Mouse (Mus musculus) CH12.LX (cell line): Measurements from ENCODE around the gene Trp53bp2. TPM values are rescaled to one million over a fixed set of nuclear protein-coding genes. Genes with fewer than 3 reads are reported as not detected.

Source experiments
- DNase-seq: peaks from one replicate; pipeline ENCODE4 v3.0.0-alpha.2; 2013; ENCODE audit errors: extremely low read depth
- H3K27ac ChIP-seq: 2 replicates; pipeline ENCODE4 v1.5.1; 2012; ENCODE audit warnings: low read depth, mild to moderate bottlenecking, control low read depth, moderate library complexity; ENCODE audit not compliant: insufficient read depth
- H3K27me3 ChIP-seq: replicated peaks from 2 replicates; pipeline ENCODE3; 2012; ENCODE audit warnings: inconsistent platforms
- H3K36me3 ChIP-seq, 2 experiments: replicated peaks in 1 of 2; 2 replicates each; pipeline versions ENCODE3 to v1.6.1; 2012; ENCODE audit warnings: inconsistent platforms in 1 of 2, low read length in 1 of 2, mild to moderate bottlenecking in 1 of 2, mixed read lengths in 1 of 2, moderate library complexity in 1 of 2; ENCODE audit not compliant: control insufficient read depth in 1 of 2, insufficient read depth in 1 of 2
- H3K4me1 ChIP-seq, 2 experiments: 2 replicates each; pipeline ENCODE4 v1.6.1; 2012; ENCODE audit warnings: inconsistent platforms in 1 of 2, moderate library complexity in 1 of 2; ENCODE audit not compliant: insufficient read depth in 2 of 2, control insufficient read depth in 1 of 2
- H3K4me2 ChIP-seq: 2 replicates; pipeline ENCODE4 v1.6.1; 2012; ENCODE audit warnings: low read depth, mild to moderate bottlenecking, control low read depth; ENCODE audit not compliant: poor library complexity, insufficient read depth, severe bottlenecking
- H3K4me3 ChIP-seq, 3 experiments: fragments of 150-350 bp in 1 of 3; sonication (generic) in 1 of 3; replicated peaks in 1 of 3; 2 replicates each; pipeline versions ENCODE3 to v1.5.1; 2011 to 2012; ENCODE audit warnings: low read depth in 2 of 3, low read length in 2 of 3, mild to moderate bottlenecking in 2 of 3, moderate library complexity in 2 of 3, control low read depth in 1 of 3, improper control_type of control experiment in 1 of 3, inconsistent platforms in 1 of 3, mixed read lengths in 1 of 3; ENCODE audit not compliant: poor library complexity in 1 of 3
- H3K79me2 ChIP-seq: replicated peaks from 2 replicates; pipeline ENCODE4 v1.6.1; 2012; ENCODE audit warnings: mild to moderate bottlenecking, moderate library complexity; ENCODE audit not compliant: control insufficient read depth, poor library complexity, insufficient read depth, severe bottlenecking; ENCODE audit errors: extremely low read depth
- H3K9ac ChIP-seq: 2 replicates; pipeline ENCODE4 v1.6.1; 2012; ENCODE audit warnings: low read depth, mild to moderate bottlenecking, control low read depth, moderate library complexity; ENCODE audit not compliant: insufficient read depth
- H3K9me3 ChIP-seq: replicated peaks from 2 replicates; pipeline ENCODE3; 2012; ENCODE audit warnings: low read length, inconsistent platforms, mixed read lengths
- BHLHE40 ChIP-seq: IDR thresholded peaks from 2 replicates; pipeline ENCODE4 v1.6.1; 2011; ENCODE audit warnings: mild to moderate bottlenecking, low read depth, low read length, improper control_type of control experiment
- HCFC1 ChIP-seq: IDR thresholded peaks from 2 replicates; pipeline ENCODE4 v1.6.1; 2012; ENCODE audit warnings: low read depth, mild to moderate bottlenecking, inconsistent platforms, low read length, improper control_type of control experiment
- IRF4 ChIP-seq: IDR thresholded peaks from 2 replicates; pipeline ENCODE4 v1.6.1; 2014; ENCODE audit warnings: low read depth, mild to moderate bottlenecking, inconsistent platforms, low read length, improper control_type of control experiment
- JUND ChIP-seq: conservative IDR thresholded peaks from 2 replicates; pipeline ENCODE4 v1.6.1; 2011; ENCODE audit warnings: low read depth, low read length, improper control_type of control experiment
- MAFK ChIP-seq: IDR thresholded peaks from 2 replicates; pipeline ENCODE4 v1.6.1; 2011; ENCODE audit warnings: low read length, improper control_type of control experiment; ENCODE audit not compliant: insufficient replicate concordance
- MXI1 ChIP-seq: IDR thresholded peaks from 2 replicates; pipeline ENCODE4 v1.6.1; 2011; ENCODE audit warnings: mild to moderate bottlenecking, low read depth, low read length, improper control_type of control experiment
- NRF1 ChIP-seq: IDR thresholded peaks from 2 replicates; pipeline ENCODE4 v1.6.1; 2014; ENCODE audit warnings: low read depth, mild to moderate bottlenecking, inconsistent platforms, low read length, improper control_type of control experiment, moderate library complexity
- POLR2AphosphoS2 ChIP-seq: IDR thresholded peaks from 2 replicates; pipeline ENCODE4 v1.6.1; 2011; ENCODE audit warnings: low read depth, low read length, improper control_type of control experiment
- RAD21 ChIP-seq: IDR thresholded peaks from 2 replicates; pipeline ENCODE4 v1.6.1; 2011; ENCODE audit warnings: low read depth, mild to moderate bottlenecking, low read length, improper control_type of control experiment, moderate library complexity
- SIN3A ChIP-seq: IDR thresholded peaks from 2 replicates; pipeline ENCODE4 v1.6.1; 2012; ENCODE audit warnings: low read length, improper control_type of control experiment, inconsistent platforms
- SMC3 ChIP-seq: IDR thresholded peaks from 2 replicates; pipeline ENCODE4 v1.6.1; 2011; ENCODE audit warnings: low read depth, low read length, improper control_type of control experiment
- TBP ChIP-seq: conservative IDR thresholded peaks from 2 replicates; pipeline ENCODE4 v1.6.1; 2011; ENCODE audit warnings: low read depth, low read length, improper control_type of control experiment
- TCF12 ChIP-seq: IDR thresholded peaks from 2 replicates; pipeline ENCODE4 v1.6.1; 2014; ENCODE audit warnings: low read depth, mild to moderate bottlenecking, inconsistent platforms, low read length, improper control_type of control experiment
- USF1 ChIP-seq: IDR thresholded peaks from 2 replicates; pipeline ENCODE4 v1.6.1; 2014; ENCODE audit warnings: low read depth, mild to moderate bottlenecking, inconsistent platforms, low read length, improper control_type of control experiment
- ZKSCAN1 ChIP-seq: IDR thresholded peaks from 2 replicates; pipeline ENCODE4 v1.6.1; 2012; ENCODE audit warnings: low read depth, inconsistent platforms, low read length, improper control_type of control experiment, borderline replicate concordance
- dilution Hi-C: fragments of 300-500 bp; cut with MboI; formaldehyde crosslinking; loops from 2 replicates; pipeline ENCODE4 v1.14.3; 2020; ENCODE audit warnings: low sequenced_read_pairs; ENCODE audit not compliant: extremely low pct_unique_long_range_greater_than_20kb, extremely low pct_ligation_motif_present
- in situ Hi-C: fragments of 300-500 bp; cut with MboI; formaldehyde crosslinking; loops from 3 replicates; pipeline ENCODE4 v1.14.3; 2019; ENCODE audit warnings: low sequenced_read_pairs, low pct_ligation_motif_present, low pct_unique_long_range_greater_than_20kb, mixed read lengths
- polyA plus RNA-seq: library from polyadenylated mRNA; unstranded; fragments of >175 nt; gene quantifications from 2 replicates; pipeline ENCODE4 v1.2.1, GENCODE M21; 2012; ENCODE audit warnings: low read depth; ENCODE audit not compliant: insufficient read length
- total RNA-seq, 2 experiments: library from RNA; depleted of rRNA; stranded (reverse); fragments of 300-350 nt in 1 of 2; fragments of >200 nt in 1 of 2; gene quantifications; 2 replicates each; pipeline ENCODE4 v1.2.3; 2012 to 2014

The Trp53bp2 gene
- total and polyA plus RNA-seq, 3 experiments: 1.4 to 4.7 (median 2.9) TPM

- peaks cover 6 to 12% of the 10 kb centered on the region in 2 experiments; a peak in 3 of 4 replicates for H3K4me1 ChIP-seq
- H3K27ac ChIP-seq: no peak overlapping the region
- no peak overlapping the region for H3K4me2 ChIP-seq
- in situ Hi-C loops (loop anchor here (5.0 kb wide), 1 partner anchor 43 kb away; no protein-coding TSS in a partner anchor), dilution Hi-C loops (no loop called here)
- H3K27me3 ChIP-seq: no peaks in the 10 kb centered on the region
- H3K9ac ChIP-seq: no peak overlapping the region
- H3K36me3 ChIP-seq: peaks cover 0 to 18% of the 10 kb centered on the region in 2 experiments
- no peaks in the 10 kb centered on the region for H3K9me3 ChIP-seq
- H3K4me3 ChIP-seq: no peak overlapping the region
- DNase-seq: no peak
- H3K79me2 ChIP-seq: no peaks in the 10 kb centered on the region
- no peak for TF ChIP-seq SMC3
- TF ChIP-seq USF1: no peak
- no peak for TF ChIP-seq SIN3A
- no peak for TF ChIP-seq NRF1
- no peak for TF ChIP-seq IRF4
- no peak for TF ChIP-seq TBP
- no peak for TF ChIP-seq RAD21
- TF ChIP-seq HCFC1: no peak
- TF ChIP-seq JUND: no peak
- no peak for TF ChIP-seq BHLHE40
- TF ChIP-seq POLR2AphosphoS2: no peak
- no peak for TF ChIP-seq MAFK
- no peak for TF ChIP-seq TCF12
- TF ChIP-seq ZKSCAN1: no peak
- TF ChIP-seq, all 38 proteins: peak for 0
Measured at GRCm38 (mm10) chr1:182494285-182495145, 85.5 kb downstream of the Trp53bp2 start.

GRCm38 (mm10) chr1:182496685-182497084 is 87.7 kb downstream of the Trp53bp2 start:
- H3K4me3 ChIP-seq: no peak overlapping the region
- DNase-seq: no peak
- no peak for TF ChIP-seq MXI1
- no peak overlapping the region for H3K4me2 ChIP-seq
- H3K27me3 ChIP-seq: no peaks in the 10 kb centered on the region
- peaks cover 15 to 24% of the 10 kb centered on the region in 2 experiments for H3K4me1 ChIP-seq
- no peak overlapping the region for H3K9ac ChIP-seq
- dilution Hi-C loops (no loop called here), in situ Hi-C loops (no loop called here)
- H3K36me3 ChIP-seq: peaks cover 0 to 15% of the 10 kb centered on the region in 2 experiments
- no peak overlapping the region for H3K27ac ChIP-seq
- no peaks in the 10 kb centered on the region for H3K9me3 ChIP-seq
- no peaks in the 10 kb centered on the region for H3K79me2 ChIP-seq
